Mouse (Mus musculus): ENCODE measurements around the gene Casp14. TPM values are rescaled to one million over a fixed set of nuclear protein-coding genes. Genes with fewer than 3 reads are reported as not detected.
A peak's percentile ranks its signal among the peaks of the same experiment; 100 is the strongest.

Gene Casp14
- polyA plus RNA-seq (2014; fragmentation: Nextera tagmentation; extraction: Ambion mirVana) = not detected in 2 replicates

DNA sequence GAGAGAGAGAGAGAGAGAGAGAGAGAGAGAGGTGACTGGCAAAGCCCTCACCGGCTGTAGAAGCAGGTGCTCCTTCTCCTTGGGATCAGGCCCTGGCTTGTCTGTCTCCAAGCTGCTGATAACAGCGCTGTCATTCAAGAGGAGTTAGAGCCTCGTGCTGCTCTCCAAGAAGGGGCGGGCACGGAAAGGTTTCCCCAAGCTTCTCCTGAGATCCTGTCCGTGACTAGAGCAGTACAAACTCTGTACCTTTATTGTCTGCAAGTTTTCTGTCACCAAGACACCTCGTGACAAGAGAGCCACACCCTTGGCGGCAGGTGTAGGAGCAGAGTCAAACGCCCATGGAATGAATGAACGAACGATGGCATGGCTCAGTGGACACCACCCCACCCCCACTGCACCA, at the start of gene Casp14:
TSS of gene Casp14 (minus strand) at position 239 of the 400 bp plus-strand sequence.
- no peaks in the 10 kb centered on the region for H3K36me3 ChIP-seq (ENCODE audit: control insufficient read depth, insufficient read depth, low read length)
- H3K4me3 ChIP-seq (replicated peaks; ENCODE audit: low read depth, low read length) = no peak within 1 kb of the TSS
- H3K4me2 ChIP-seq (ENCODE audit: low read length) = no peak within 1 kb of the TSS
- no peaks in the 10 kb centered on the region for H3K27me3 ChIP-seq (ENCODE audit: control insufficient read depth, insufficient read depth, low read length)
- H3K27ac ChIP-seq (replicated peaks; ENCODE audit: low read depth, low read length) = no peak within 1 kb of the TSS
- DNase-seq = no peak
- 76% methylated on average over 11 of the region's 11 CpGs for WGBS
- no peak within 1 kb of the TSS for H3K9ac ChIP-seq (replicated peaks; ENCODE audit: low read length)
- ATAC-seq (ENCODE audit: low FRiP score, low TSS enrichment) = no peak
- H3K4me1 ChIP-seq (ENCODE audit: control insufficient read depth, insufficient read depth, low read length) = no peaks in the 10 kb centered on the region
- H3K9me3 ChIP-seq (ENCODE audit: control insufficient read depth, low read length) = no peaks in the 10 kb centered on the region

DNA sequence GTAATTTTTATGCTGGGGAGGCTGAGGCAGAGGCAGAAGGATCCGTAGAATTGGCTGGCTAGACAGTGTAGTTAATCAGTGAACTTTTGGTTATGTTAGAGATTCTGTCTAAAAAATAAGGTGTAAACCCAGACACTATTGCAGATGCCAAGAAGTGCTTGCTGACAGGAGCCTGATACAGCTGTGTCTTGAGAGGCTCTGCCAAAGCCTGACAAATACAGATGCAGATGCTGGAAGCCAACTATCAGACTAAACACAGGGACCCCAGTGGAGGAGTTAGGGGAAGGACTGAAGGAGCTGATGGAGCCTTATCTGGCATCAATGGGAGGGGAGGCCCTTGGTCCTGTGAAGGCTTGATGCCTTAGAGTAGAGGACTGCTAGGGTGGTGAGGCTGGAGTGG, 47.5 kb upstream of the Casp14 start:
- no peak overlapping the region for H3K4me3 ChIP-seq (replicated peaks; ENCODE audit: low read depth, low read length)
- H3K27me3 ChIP-seq (ENCODE audit: control insufficient read depth, insufficient read depth, low read length) = no peaks in the 10 kb centered on the region
- DNase-seq = no peak
- H3K9me3 ChIP-seq (ENCODE audit: control insufficient read depth, low read length) = peaks cover 6% of the 10 kb centered on the region; the same call in 1 of the 2 replicates
- WGBS = 77% methylated on average over 1 of the region's 1 CpGs
- no peak overlapping the region for H3K4me2 ChIP-seq (ENCODE audit: low read length)
- H3K4me1 ChIP-seq (ENCODE audit: control insufficient read depth, insufficient read depth, low read length) = no peaks in the 10 kb centered on the region
- H3K9ac ChIP-seq (replicated peaks; ENCODE audit: low read length) = no peak overlapping the region
- no peaks in the 10 kb centered on the region for H3K36me3 ChIP-seq (ENCODE audit: control insufficient read depth, insufficient read depth, low read length)
- ATAC-seq (ENCODE audit: low FRiP score, low TSS enrichment) = no peak
- H3K27ac ChIP-seq (replicated peaks; ENCODE audit: low read depth, low read length) = no peak overlapping the region

DNA sequence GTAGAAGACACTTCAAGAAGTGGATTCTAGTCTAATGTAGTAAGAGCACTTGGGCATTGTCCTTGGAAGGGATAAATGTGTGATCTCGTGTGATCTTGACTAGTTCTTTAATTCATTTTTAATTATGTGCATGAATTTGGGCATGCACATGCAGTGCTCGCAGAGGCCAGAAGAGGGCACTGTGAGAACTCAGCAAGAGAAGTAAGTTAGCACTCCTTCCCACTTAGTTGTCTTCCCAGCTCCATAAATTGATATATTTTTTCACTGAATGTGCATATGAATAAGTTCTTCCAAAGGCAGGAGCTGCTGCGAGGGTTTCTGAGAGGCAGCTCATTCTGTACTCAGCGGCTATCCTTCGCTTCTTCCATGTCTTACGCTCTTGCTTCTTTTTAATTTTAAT, 37.9 kb upstream of the Casp14 start:
- Histone ChIP-seq H3K4me1 (ENCODE audit: control insufficient read depth, insufficient read depth, low read length) (peaks cover 12% of the 10 kb centered on the region; the same call in 1 of the 2 replicates), H3K27ac (replicated peaks; ENCODE audit: low read depth, low read length) (no peak overlapping the region), H3K9ac (replicated peaks; ENCODE audit: low read length) (no peak overlapping the region), H3K9me3 (ENCODE audit: control insufficient read depth, low read length) (no peaks in the 10 kb centered on the region), H3K36me3 (ENCODE audit: control insufficient read depth, insufficient read depth, low read length) (no peaks in the 10 kb centered on the region), H3K4me3 (replicated peaks; ENCODE audit: low read depth, low read length) (no peak overlapping the region), H3K4me2 (ENCODE audit: low read length) (no peak overlapping the region), H3K27me3 (ENCODE audit: control insufficient read depth, insufficient read depth, low read length) (no peaks in the 10 kb centered on the region)
- ATAC-seq (ENCODE audit: low FRiP score, low TSS enrichment) (no peak), DNase-seq (peak; percentile 88)
- WGBS = 33% methylated on average over 6 of the region's 6 CpGs

DNA sequence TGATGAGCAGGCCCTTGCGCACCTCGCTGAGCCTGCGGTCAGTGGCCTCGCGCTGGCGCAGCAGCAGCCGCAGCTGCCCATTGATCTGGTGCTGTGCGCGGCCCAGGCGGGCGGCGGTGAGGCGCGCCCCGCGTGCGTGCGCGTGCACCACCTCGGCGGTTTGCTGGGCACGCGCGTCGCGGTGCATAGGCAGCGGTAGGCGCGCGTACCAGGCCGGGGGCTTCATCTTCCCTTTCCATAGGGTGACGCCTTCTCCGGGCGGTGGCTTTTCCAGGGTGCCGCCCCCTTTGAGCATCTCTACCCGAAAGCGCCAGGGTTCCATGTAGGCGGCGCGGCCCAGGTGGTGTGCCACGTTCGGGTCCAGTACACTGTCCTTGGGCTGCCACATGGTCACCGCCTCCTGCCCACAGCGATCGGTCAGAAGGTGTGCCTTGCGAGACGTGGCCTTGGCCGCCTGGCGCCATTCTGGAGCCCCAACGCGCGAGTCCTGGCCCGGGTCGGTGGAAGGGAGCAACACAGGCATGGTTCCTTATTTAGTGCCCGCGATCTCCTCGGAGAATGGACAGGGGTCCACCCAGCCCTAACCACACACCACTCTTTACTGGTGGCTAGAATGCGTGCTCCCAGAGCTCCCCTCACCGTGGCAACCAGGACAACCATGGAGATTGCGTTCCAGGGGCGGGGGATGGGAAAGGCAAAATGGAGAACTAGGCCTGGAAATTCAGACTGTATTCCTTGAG, 34.5 kb upstream of the Casp14 start, which contains the start of gene Ccdc105:
TSS of gene Ccdc105 (minus strand) at position 614 of the 740 bp plus-strand sequence.
- H3K27me3 ChIP-seq (ENCODE audit: control insufficient read depth, insufficient read depth, low read length) = no peaks in the 10 kb centered on the region
- H3K9me3 ChIP-seq (ENCODE audit: control insufficient read depth, low read length) = no peaks in the 10 kb centered on the region
- H3K27ac ChIP-seq (replicated peaks; ENCODE audit: low read depth, low read length) = peak within 1 kb of the TSS; percentile 92
- peak within 1 kb of the TSS; percentile 84 for H3K9ac ChIP-seq (replicated peaks; ENCODE audit: low read length)
- H3K4me3 ChIP-seq (replicated peaks; ENCODE audit: low read depth, low read length) = peak within 1 kb of the TSS; percentile 54
- ATAC-seq (ENCODE audit: low FRiP score, low TSS enrichment) (peak; percentile 93), DNase-seq (peak; percentile 96)
- peaks cover 12% of the 10 kb centered on the region; the same call in 1 of the 2 replicates for H3K4me1 ChIP-seq (ENCODE audit: control insufficient read depth, insufficient read depth, low read length)
- under 1% methylated on average over 58 of the region's 61 CpGs for whole genome bisulfite sequencing
- peak within 1 kb of the TSS; percentile 85 for H3K4me2 ChIP-seq (ENCODE audit: low read length)
- no peaks in the 10 kb centered on the region for H3K36me3 ChIP-seq (ENCODE audit: control insufficient read depth, insufficient read depth, low read length)

DNA sequence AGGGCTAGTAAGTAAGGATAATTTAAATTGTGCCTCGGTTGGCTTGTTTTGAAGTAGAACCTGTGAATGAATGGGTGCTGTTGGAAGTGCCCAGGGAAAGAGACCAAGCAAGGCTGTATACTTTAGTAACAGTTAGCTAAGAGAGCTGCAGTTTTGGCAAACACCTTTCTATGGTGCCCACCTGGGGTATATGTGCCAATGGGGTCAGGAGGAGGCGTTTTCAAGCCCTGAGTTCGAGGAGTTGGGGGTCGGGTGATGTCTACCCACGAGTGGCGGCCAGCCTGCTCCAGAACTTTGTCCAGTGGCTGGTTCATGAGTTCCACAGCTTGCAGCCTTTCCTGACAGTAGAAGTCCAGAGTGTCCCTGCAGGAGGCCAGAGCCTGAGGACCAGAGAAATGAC, 30.9 kb upstream of the Casp14 start:
- H3K27me3 ChIP-seq (ENCODE audit: control insufficient read depth, insufficient read depth, low read length) = no peaks in the 10 kb centered on the region
- H3K4me1 ChIP-seq (ENCODE audit: control insufficient read depth, insufficient read depth, low read length) = peaks cover 12% of the 10 kb centered on the region
- no peak overlapping the region for H3K4me2 ChIP-seq (ENCODE audit: low read length)
- H3K36me3 ChIP-seq (ENCODE audit: control insufficient read depth, insufficient read depth, low read length) = no peaks in the 10 kb centered on the region
- no peak overlapping the region for H3K4me3 ChIP-seq (replicated peaks; ENCODE audit: low read depth, low read length)
- no peak overlapping the region for H3K27ac ChIP-seq (replicated peaks; ENCODE audit: low read depth, low read length)
- DNase-seq (no peak), ATAC-seq (ENCODE audit: low FRiP score, low TSS enrichment) (no peak)
- WGBS = 89% methylated on average over 6 of the region's 6 CpGs
- no peak overlapping the region for H3K9ac ChIP-seq (replicated peaks; ENCODE audit: low read length)
- no peaks in the 10 kb centered on the region for H3K9me3 ChIP-seq (ENCODE audit: control insufficient read depth, low read length)

DNA sequence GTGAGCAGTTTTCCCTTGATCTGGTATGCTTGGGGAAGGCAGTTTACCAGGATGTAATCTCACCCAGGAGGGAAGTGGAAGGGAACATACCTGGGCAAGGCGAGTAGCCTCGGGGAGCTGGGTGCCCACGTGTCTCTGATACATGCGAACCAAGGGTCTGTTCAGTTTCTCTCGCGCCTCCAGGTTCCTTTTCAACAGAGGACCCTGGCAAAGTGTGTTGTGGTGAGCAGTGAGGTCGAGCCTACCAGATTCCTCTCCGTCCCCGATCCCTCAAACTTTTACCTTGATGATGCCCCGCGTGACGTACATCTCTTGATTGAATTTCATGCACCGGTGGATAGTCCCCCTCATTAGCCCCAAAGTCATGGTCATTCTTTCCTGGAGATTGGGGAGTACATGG, 30.1 kb upstream of the Casp14 start:
- Histone ChIP-seq H3K9me3 (ENCODE audit: control insufficient read depth, low read length) (no peaks in the 10 kb centered on the region), H3K27me3 (ENCODE audit: control insufficient read depth, insufficient read depth, low read length) (no peaks in the 10 kb centered on the region), H3K9ac (replicated peaks; ENCODE audit: low read length) (no peak overlapping the region), H3K4me3 (replicated peaks; ENCODE audit: low read depth, low read length) (no peak overlapping the region), H3K4me2 (ENCODE audit: low read length) (peak overlapping the region; percentile 55), H3K36me3 (ENCODE audit: control insufficient read depth, insufficient read depth, low read length) (no peaks in the 10 kb centered on the region), H3K4me1 (ENCODE audit: control insufficient read depth, insufficient read depth, low read length) (peaks cover 11% of the 10 kb centered on the region), H3K27ac (replicated peaks; ENCODE audit: low read depth, low read length) (no peak overlapping the region)
- DNase-seq (no peak), ATAC-seq (ENCODE audit: low FRiP score, low TSS enrichment) (no peak)
- WGBS = 79% methylated on average over 13 of the region's 13 CpGs

DNA sequence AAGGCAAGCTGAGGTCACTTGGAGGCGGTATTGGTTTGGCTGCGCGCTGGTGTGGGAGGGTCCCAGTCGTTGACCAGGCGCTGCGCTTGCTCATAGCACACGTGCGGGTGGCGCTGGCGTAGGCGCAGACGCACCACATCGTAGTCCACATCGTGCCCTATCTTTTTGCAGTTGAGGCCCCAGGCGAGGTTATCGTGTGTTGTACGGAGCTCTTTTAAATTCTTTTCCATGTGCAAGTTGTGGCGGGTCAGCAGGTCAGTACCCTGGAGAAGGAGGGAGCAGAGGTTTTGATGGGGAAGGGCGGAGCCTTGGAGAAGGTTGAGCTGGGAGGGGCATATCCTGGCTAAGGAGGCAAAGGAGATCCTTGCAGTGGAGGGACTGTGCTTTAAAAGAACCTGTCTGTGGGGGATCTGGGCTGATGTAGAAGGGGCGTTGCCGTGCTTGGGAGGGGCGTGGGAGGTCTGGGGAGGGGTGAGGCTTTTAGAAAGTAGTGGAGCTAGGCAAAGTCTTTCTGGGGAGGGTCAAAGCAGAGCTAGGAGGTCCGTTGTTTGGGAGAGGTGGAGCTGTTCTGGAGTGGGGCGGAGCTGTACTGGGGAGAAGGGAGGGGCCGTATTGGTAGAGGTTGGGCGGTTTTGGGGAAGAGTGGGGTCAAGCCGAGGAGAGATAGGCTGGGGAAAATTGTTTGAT, 29.1 kb upstream of the Casp14 start:
- peak overlapping the region; percentile 39 for H3K4me3 ChIP-seq (replicated peaks; ENCODE audit: low read depth, low read length)
- H3K27me3 ChIP-seq (ENCODE audit: control insufficient read depth, insufficient read depth, low read length) = no peaks in the 10 kb centered on the region
- H3K4me2 ChIP-seq (ENCODE audit: low read length) = peak overlapping the region; percentile 55
- no peak overlapping the region for H3K27ac ChIP-seq (replicated peaks; ENCODE audit: low read depth, low read length)
- peak; percentile 75 for ATAC-seq (ENCODE audit: low FRiP score, low TSS enrichment)
- DNase-seq = peak; percentile 76
- 3% methylated on average over 27 of the region's 27 CpGs for WGBS
- no peaks in the 10 kb centered on the region for H3K9me3 ChIP-seq (ENCODE audit: control insufficient read depth, low read length)
- peak overlapping the region; percentile 43 for H3K9ac ChIP-seq (replicated peaks; ENCODE audit: low read length)
- peaks cover 6% of the 10 kb centered on the region for H3K4me1 ChIP-seq (ENCODE audit: control insufficient read depth, insufficient read depth, low read length)
- H3K36me3 ChIP-seq (ENCODE audit: control insufficient read depth, insufficient read depth, low read length) = no peaks in the 10 kb centered on the region

DNA sequence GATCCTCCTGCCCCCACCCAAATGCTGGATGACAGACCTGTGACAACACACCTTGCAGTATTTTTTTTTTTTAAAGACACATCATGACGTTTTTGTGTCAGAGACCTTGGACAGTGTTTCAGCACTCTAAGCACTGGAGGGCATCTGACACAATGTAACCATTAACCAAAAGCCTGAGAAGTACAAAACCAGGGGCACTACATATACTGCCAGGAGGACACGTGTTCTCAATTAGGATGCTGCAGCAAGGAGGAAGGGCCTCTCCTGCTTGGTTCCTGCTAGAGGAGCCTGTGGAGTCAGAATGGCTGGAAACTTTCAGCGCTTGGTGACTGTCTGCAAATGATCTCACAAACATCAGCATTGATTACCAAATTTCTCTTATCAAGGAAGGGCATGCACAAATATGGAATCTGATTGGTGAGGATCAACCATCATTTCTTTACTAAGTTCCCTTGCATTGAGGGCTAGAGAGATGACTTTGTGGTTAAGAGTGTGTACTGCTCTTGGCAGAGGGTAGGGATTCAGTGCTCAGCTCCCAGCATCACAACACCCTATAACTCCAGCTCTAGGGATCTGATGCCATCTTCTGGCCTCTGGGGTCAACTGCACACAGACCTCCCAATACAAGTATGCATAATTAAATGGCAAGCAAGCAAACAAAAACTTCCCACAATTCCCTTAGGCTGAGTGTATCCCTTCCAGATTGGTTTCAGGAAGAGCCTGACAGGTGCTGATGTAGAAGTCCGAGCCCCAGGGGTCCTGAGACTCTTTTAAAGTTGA, 27.5 kb upstream of the Casp14 start:
- no peak overlapping the region for H3K27ac ChIP-seq (replicated peaks; ENCODE audit: low read depth, low read length)
- no peak overlapping the region for H3K4me3 ChIP-seq (replicated peaks; ENCODE audit: low read depth, low read length)
- DNase-seq = no peak

More for the DNA sequence above, 27.5 kb upstream of the Casp14 start:
- H3K27me3 ChIP-seq (ENCODE audit: control insufficient read depth, insufficient read depth, low read length) = no peaks in the 10 kb centered on the region
- H3K9me3 ChIP-seq (ENCODE audit: control insufficient read depth, low read length) = no peaks in the 10 kb centered on the region
- no peaks in the 10 kb centered on the region; the same call in 1 of the 2 replicates for H3K4me1 ChIP-seq (ENCODE audit: control insufficient read depth, insufficient read depth, low read length)
- WGBS = 62% methylated on average over 4 of the region's 4 CpGs
- no peak overlapping the region for H3K9ac ChIP-seq (replicated peaks; ENCODE audit: low read length)
- H3K36me3 ChIP-seq (ENCODE audit: control insufficient read depth, insufficient read depth, low read length) = no peaks in the 10 kb centered on the region
- no peak overlapping the region for H3K4me2 ChIP-seq (ENCODE audit: low read length)
- ATAC-seq (ENCODE audit: low FRiP score, low TSS enrichment) = no peak

All from midbrain, embryonic 14.5 days (tissue).